Comparison of ENCODE assay signal across 8 mouse cellular contexts in the genomic region with DNA sequence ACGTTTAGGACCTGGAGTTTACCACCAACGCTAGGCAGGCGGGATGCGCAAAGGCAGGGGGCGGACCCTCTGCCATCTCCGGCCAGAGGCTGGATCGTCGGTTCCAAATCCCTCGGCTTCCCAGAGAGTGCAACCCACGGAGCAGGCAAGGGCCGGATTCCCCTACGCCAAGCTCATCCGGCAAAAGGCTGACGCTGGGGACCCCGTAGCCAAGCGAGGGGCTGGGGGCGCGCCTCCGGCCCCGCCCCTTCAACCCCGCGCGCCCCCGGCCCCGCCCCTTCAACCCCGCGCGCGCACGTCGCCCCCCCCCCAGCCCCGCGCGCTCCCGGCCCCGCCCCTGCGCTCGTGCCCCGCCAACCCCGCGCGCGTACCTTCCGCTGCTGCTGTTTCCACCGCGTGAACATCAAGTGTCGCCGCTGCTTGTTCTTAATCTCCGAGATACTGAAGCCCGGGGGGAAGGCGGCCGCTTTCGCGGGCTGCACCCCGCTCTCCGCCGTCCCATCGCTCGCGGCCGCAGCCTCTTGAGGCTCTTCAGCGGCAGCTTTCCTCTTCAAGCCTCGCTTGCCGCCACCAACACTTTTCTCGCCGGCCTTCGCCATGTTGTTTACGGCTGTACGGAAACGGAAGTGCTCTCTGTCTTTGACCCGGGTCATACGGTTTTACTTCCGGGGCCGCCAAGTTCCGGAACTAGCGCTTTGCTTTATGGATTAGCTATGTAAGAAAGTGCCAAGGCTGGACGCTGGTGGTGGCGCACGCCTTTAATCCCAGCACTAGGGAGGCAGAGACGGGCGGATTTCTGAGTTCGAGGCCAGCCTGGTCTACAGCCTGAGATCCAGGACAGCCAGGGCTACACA. TPM values are rescaled to one million over a fixed set of nuclear protein-coding genes. Genes with fewer than 3 reads are reported as not detected.
DNase-seq lines count a peak whose midpoint lies in the region; ATAC-seq lines count a peak whose summit lies in the region.

TSS of gene Rpf1 (minus strand) at position 632 of the 854 bp plus-strand sequence.

- ATAC-seq in megakaryocyte progenitor cell, adult 5-6 weeks (replicated peaks; ENCODE audit: poor library complexity), result peak; percentile 96

- peak; percentile 98 for DNase-seq in adipocyte (ENCODE audit: low spot score)
- peak; percentile 91 for DNase-seq in embryo, embryonic 10 days (ENCODE audit: low spot score)
- peak; percentile 83 for DNase-seq in gastrocnemius, postnatal 10 days
- peak; percentile 96 for DNase-seq in induced T-regulatory cell, adult 2 months (ENCODE audit: low read depth)
- DNase-seq in left cerebral cortex, adult 9 months (ENCODE audit: low spot score in 2 of 2), result peak; percentile 87 to 94
- DNase-seq in right cerebral cortex, postnatal 14 days, result peak; percentile 81
- peak; percentile 80 to 90 for DNase-seq in urinary bladder, postnatal 36 days (ENCODE audit: low spot score in 2 of 2)

RNA-seq across cellular contexts. Expression of gene Rpf1, which starts in this region (rescaled TPM):
- total RNA-seq in gastrocnemius, postnatal 10 days (2021), result 10 to 100 TPM; 15.2 to 17.8 TPM
- total RNA-seq in megakaryocyte progenitor cell, adult 5-6 weeks (2015), result 81.7 and 81.8 TPM in 2 replicates
- 90.2 and 95.2 TPM in 2 replicates for total RNA-seq in megakaryocyte progenitor cell, adult 5-6 weeks (2017)

Comparison
In these comparisons a context has a peak if more than half of its experiments do, and no peak if none do; other contexts are left out.
1. Peak in every context shown above with its lines: DNase-seq and ATAC-seq.
2. RNA of gene Rpf1 (total RNA-seq): 81.7 to 95.2 TPM in megakaryocyte progenitor cell, adult 5-6 weeks; 15.2 to 17.8 TPM in gastrocnemius, postnatal 10 days; every median in the first group is over 4 times any median in the second.